Mouse (Mus musculus): ENCODE data around the gene Ncoa5. TPM values are rescaled to one million over a fixed set of nuclear protein-coding genes. Genes with fewer than 3 reads are reported as not detected.

Gene Ncoa5
- 28.4 and 33.5 TPM in 2 replicates for polyA plus RNA-seq (2011; ENCODE audit: insufficient read length, low read depth, missing spikeins)

DNA sequence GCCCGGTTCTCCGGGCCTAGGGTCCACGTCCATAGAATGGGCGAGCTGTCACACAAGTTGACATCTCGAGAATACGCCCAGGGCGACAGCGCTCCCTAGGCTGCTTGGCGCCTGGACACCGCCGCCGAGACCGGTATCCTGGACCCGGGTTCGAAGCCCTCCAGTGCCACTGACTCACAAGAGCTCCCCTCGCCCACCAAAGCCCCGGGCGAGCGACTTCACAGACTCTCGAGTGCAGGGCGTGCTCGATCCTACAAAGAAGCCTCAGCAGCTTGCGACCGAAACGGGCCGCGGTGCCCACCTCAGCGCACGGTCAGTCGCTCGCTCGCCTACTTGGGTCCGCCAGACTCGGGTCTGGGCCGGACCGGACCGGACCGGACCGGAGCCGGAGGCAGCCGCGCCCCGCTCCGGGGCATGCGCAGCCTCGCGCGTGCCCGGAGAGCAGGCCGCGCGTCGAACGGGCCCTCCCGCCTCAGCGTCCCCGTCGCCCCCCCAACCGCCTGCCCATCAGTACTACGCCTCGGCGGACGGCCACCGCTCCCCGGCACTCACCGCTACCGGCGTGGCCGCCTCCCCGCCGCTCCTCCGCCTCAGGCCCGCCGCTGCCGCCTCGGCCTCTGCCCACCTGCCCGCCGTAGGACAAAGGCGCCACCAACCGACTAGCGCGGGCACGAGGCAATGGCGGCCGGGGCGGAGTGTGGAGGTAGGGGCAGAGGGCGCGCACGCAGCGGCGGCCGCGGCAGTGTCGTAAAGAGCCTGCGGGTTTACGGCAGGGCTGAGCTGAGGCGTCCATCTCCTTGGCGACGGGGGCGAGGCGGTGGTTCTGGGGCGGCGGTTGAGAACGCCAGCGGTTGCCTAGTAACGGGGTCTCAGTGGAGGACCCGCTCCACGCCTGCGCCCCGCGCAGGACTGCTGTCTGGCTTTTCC is at the start of gene Ncoa5:
Ncoa5 (minus strand) TSS at position 737 of the 927 bp plus-strand sequence.
- H3K27ac ChIP-seq (ENCODE audit: insufficient read depth, low read length): 0 out of 2 replicates have a peak within 1 kb of the TSS, but pooled peaks have one; percentile 5
- peaks cover 4% of the 10 kb centered on the region for H3K4me1 ChIP-seq (ENCODE audit: control insufficient read depth, insufficient read depth, low read length)
- peak within 1 kb of the TSS; percentile 96 for H3K4me3 ChIP-seq (ENCODE audit: insufficient read depth, low read length)
- TF ChIP-seq CTCF (IDR thresholded peaks at IDR 0.05; ENCODE audit: borderline replicate concordance, insufficient read depth, low read length) (no peak), POLR2A (IDR thresholded peaks at IDR 0.05; ENCODE audit: low read depth, low read length) (peak; percentile 81)

GRCm38 (mm10) chr2:165081257-165081656 is 46.6 kb upstream of the Ncoa5 start:
- TF ChIP-seq CTCF (IDR thresholded peaks at IDR 0.05; ENCODE audit: borderline replicate concordance, insufficient read depth, low read length) (no peak), POLR2A (IDR thresholded peaks at IDR 0.05; ENCODE audit: low read depth, low read length) (no peak)
- H3K4me3 ChIP-seq (ENCODE audit: insufficient read depth, low read length): no peak overlapping the region
- H3K27ac ChIP-seq (ENCODE audit: insufficient read depth, low read length): no peak overlapping the region
- H3K4me1 ChIP-seq (ENCODE audit: control insufficient read depth, insufficient read depth, low read length): no peaks in the 10 kb centered on the region

- Histone ChIP-seq H3K4me3 (ENCODE audit: insufficient read depth, low read length) (no peak overlapping the region), H3K27ac (ENCODE audit: insufficient read depth, low read length) (no peak overlapping the region), H3K4me1 (ENCODE audit: control insufficient read depth, insufficient read depth, low read length) (no peaks in the 10 kb centered on the region)
- TF ChIP-seq POLR2A (IDR thresholded peaks at IDR 0.05; ENCODE audit: low read depth, low read length) (no peak), CTCF (IDR thresholded peaks at IDR 0.05; ENCODE audit: borderline replicate concordance, insufficient read depth, low read length) (no peak)
Measured at GRCm38 (mm10) chr2:165080657-165081056, 46.0 kb upstream of the Ncoa5 start.

- Histone ChIP-seq H3K4me1 (ENCODE audit: control insufficient read depth, insufficient read depth, low read length) (no peaks in the 10 kb centered on the region), H3K27ac (ENCODE audit: insufficient read depth, low read length) (no peak overlapping the region), H3K4me3 (ENCODE audit: insufficient read depth, low read length) (no peak overlapping the region)
- TF ChIP-seq POLR2A (IDR thresholded peaks at IDR 0.05; ENCODE audit: low read depth, low read length) (no peak), CTCF (IDR thresholded peaks at IDR 0.05; ENCODE audit: borderline replicate concordance, insufficient read depth, low read length) (no peak)
Measured at GRCm38 (mm10) chr2:165078605-165079004, 43.9 kb upstream of the Ncoa5 start.

- Histone ChIP-seq H3K4me1 (ENCODE audit: control insufficient read depth, insufficient read depth, low read length) (no peaks in the 10 kb centered on the region), H3K27ac (ENCODE audit: insufficient read depth, low read length) (no peak overlapping the region), H3K4me3 (ENCODE audit: insufficient read depth, low read length) (no peak overlapping the region)
- TF ChIP-seq POLR2A (IDR thresholded peaks at IDR 0.05; ENCODE audit: low read depth, low read length) (no peak), CTCF (IDR thresholded peaks at IDR 0.05; ENCODE audit: borderline replicate concordance, insufficient read depth, low read length) (no peak)
Measured at GRCm38 (mm10) chr2:165078045-165078444, 43.4 kb upstream of the Ncoa5 start.

GRCm38 (mm10) chr2:165077055-165077454 is 42.4 kb upstream of the Ncoa5 start:
- H3K4me3 ChIP-seq (ENCODE audit: insufficient read depth, low read length): no peak overlapping the region
- H3K27ac ChIP-seq (ENCODE audit: insufficient read depth, low read length): no peak overlapping the region
- TF ChIP-seq CTCF (IDR thresholded peaks at IDR 0.05; ENCODE audit: borderline replicate concordance, insufficient read depth, low read length): no peak
- TF ChIP-seq POLR2A (IDR thresholded peaks at IDR 0.05; ENCODE audit: low read depth, low read length): no peak
- no peaks in the 10 kb centered on the region for H3K4me1 ChIP-seq (ENCODE audit: control insufficient read depth, insufficient read depth, low read length)

DNA sequence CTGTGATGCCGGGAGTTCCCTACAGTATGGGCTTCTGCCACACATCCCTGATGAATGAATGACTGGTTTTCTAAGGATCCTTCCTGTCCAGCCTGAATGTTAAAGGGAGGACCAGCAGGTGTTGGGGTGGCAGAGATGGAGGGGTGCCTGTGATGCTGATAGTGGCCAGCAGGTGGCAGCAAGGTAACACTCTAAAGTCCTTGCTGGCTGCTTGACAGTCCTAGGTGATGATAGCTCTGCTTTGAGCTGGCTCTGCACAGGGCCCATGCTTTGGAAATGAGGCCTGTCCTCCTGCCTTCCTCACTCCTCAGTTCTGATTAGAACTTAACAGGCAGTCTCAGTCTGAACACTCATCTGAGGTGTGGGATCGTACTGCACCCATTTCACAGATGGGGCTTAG is 40.3 kb upstream of the Ncoa5 start:
- H3K4me3 ChIP-seq (ENCODE audit: insufficient read depth, low read length): no peak overlapping the region
- H3K4me1 ChIP-seq (ENCODE audit: control insufficient read depth, insufficient read depth, low read length): no peaks in the 10 kb centered on the region
- TF ChIP-seq POLR2A (IDR thresholded peaks at IDR 0.05; ENCODE audit: low read depth, low read length) (no peak), CTCF (IDR thresholded peaks at IDR 0.05; ENCODE audit: borderline replicate concordance, insufficient read depth, low read length) (peak; percentile 98)
- no peak overlapping the region for H3K27ac ChIP-seq (ENCODE audit: insufficient read depth, low read length)

GRCm38 (mm10) chr2:165074081-165074884 is 39.6 kb upstream of the Ncoa5 start:
- H3K4me1 ChIP-seq (ENCODE audit: control insufficient read depth, insufficient read depth, low read length): no peaks in the 10 kb centered on the region
- H3K27ac ChIP-seq (ENCODE audit: insufficient read depth, low read length): no peak overlapping the region
- TF ChIP-seq POLR2A (IDR thresholded peaks at IDR 0.05; ENCODE audit: low read depth, low read length) (no peak), CTCF (IDR thresholded peaks at IDR 0.05; ENCODE audit: borderline replicate concordance, insufficient read depth, low read length) (no peak)
- H3K4me3 ChIP-seq (ENCODE audit: insufficient read depth, low read length): no peak overlapping the region

- no peaks in the 10 kb centered on the region for H3K4me1 ChIP-seq (ENCODE audit: control insufficient read depth, insufficient read depth, low read length)
- H3K27ac ChIP-seq (ENCODE audit: insufficient read depth, low read length): no peak overlapping the region
- TF ChIP-seq CTCF (IDR thresholded peaks at IDR 0.05; ENCODE audit: borderline replicate concordance, insufficient read depth, low read length) (no peak), POLR2A (IDR thresholded peaks at IDR 0.05; ENCODE audit: low read depth, low read length) (no peak)
- H3K4me3 ChIP-seq (ENCODE audit: insufficient read depth, low read length): no peak overlapping the region
Measured at GRCm38 (mm10) chr2:165073381-165073781, 38.7 kb upstream of the Ncoa5 start.
